Mouse (Mus musculus) 3134 (cell line): ENCODE results near the gene Med10.

ENCODE experiments used
- DNase-seq: peaks from one replicate; pipeline ENCODE4 v3.0.0-alpha.2; 2011; ENCODE audit warnings: low spot score; ENCODE audit not compliant: insufficient read length; ENCODE audit errors: extremely low read depth

Med10 gene

GRCm38 (mm10) chr13:69825396-69826095 lies 23.4 kb downstream of the Med10 start:
- no peak for DNase-seq

GRCm38 (mm10) chr13:69830606-69831005 lies 28.4 kb downstream of the Med10 start:
- no peak for DNase-seq

- no peak for DNase-seq
Observed at GRCm38 (mm10) chr13:69832578-69832977, 30.4 kb downstream of the Med10 start.

- no peak for DNase-seq
Observed at GRCm38 (mm10) chr13:69833416-69833815, 31.2 kb downstream of the Med10 start.

GRCm38 (mm10) chr13:69845592-69845991 lies 43.4 kb downstream of the Med10 start:
- DNase-seq = no peak

GRCm38 (mm10) chr13:69849579-69849978 lies 47.4 kb downstream of the Med10 start:
- no peak for DNase-seq

- DNase-seq = no peak
Observed at GRCm38 (mm10) chr13:69852313-69852712, 50.1 kb downstream of the Med10 start.

GRCm38 (mm10) chr13:69853425-69854043 lies 51.3 kb downstream of the Med10 start:
- DNase-seq = no peak

GRCm38 (mm10) chr13:69855941-69856340 lies 53.7 kb downstream of the Med10 start:
- no peak for DNase-seq

- DNase-seq = no peak
Observed at GRCm38 (mm10) chr13:69862276-69862675, 60.1 kb downstream of the Med10 start.

GRCm38 (mm10) chr13:69864911-69865310 lies 62.7 kb downstream of the Med10 start:
- no peak for DNase-seq
